Mouse (Mus musculus): Measurements from ENCODE around the gene Cmtm4.

DNA sequence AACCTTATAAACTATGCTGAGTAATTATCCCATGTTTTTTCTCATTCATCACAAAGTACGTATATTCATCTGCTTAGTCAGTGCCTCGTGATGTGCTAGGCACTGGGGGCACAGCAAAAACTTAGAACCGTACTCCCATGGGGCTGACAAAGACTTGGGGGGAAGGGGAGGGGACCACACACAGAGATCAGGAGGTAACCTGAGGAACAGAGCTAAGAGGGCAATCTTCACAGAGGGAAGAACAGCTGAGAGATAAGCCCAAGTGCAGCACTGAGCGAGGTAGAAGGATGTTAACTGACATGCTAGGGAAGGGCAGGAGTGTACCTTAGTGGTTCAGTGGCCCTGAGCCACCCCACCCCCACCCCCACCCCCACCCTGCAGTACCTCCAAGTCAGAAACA is 8.9 kb downstream of the Cmtm4 start:
- no peak for TF ChIP-seq MAFK (IDR thresholded peaks at IDR 0.05; ENCODE audit: insufficient read depth, low read depth, low read length)
- TF ChIP-seq ZNF384 (IDR thresholded peaks at IDR 0.05; ENCODE audit: low read depth, low read length), result no peak
- TF ChIP-seq CHD2 (IDR thresholded peaks at IDR 0.05; ENCODE audit: low read depth, low read length), result no peak

Data from ES-E14 (cell line).